Mouse (Mus musculus) G1E (cell line): ENCODE results near the gene Gimap1.

ENCODE experiments used
- CTCF ChIP-seq: IDR thresholded peaks from 2 replicates; pipeline ENCODE4 v1.5.1; 2012; ENCODE audit warnings: low read depth, low read length, inconsistent platforms, mixed read lengths
- GATA1 ChIP-seq: IDR thresholded peaks from 2 replicates; pipeline ENCODE4 v1.6.1; 2012; ENCODE audit warnings: borderline replicate concordance, low read length, inconsistent platforms, mixed read lengths
- GATA2 ChIP-seq: IDR thresholded peaks from 2 replicates; pipeline ENCODE4 v1.6.1; 2012; ENCODE audit warnings: low read depth, low read length, inconsistent platforms, borderline replicate concordance
- POLR2AphosphoS5 ChIP-seq: IDR thresholded peaks from 2 replicates; pipeline ENCODE4 v1.6.1; 2012; ENCODE audit warnings: low read depth, low read length, inconsistent platforms; ENCODE audit not compliant: insufficient replicate concordance
- TAL1 ChIP-seq: conservative IDR thresholded peaks from 2 replicates; pipeline ENCODE4 v1.6.1; 2012; ENCODE audit warnings: low read depth, low read length, inconsistent platforms, mixed read lengths

GRCm38 (mm10) chr6:48787867-48788266, 49.0 kb downstream of the Gimap1 start:
- TF ChIP-seq GATA1 (no peak), CTCF (no peak), POLR2AphosphoS5 (no peak), TAL1 (no peak), GATA2 (no peak)
